Mouse (Mus musculus): ENCODE results near the gene Clmp. TPM values are rescaled to one million over a fixed set of nuclear protein-coding genes. Genes with fewer than 3 reads are reported as not detected.
"Not testable (repeated sequence)": the region's sequence is repeated elsewhere in the genome, so short reads cannot be mapped to it uniquely, and the experiment has no call there.

The Clmp gene
- total RNA-seq, 2 experiments from 2014 or later, result 1.3 to 1.4 TPM

GRCm38 (mm10) chr9:40799837-40800501 is 114.2 kb downstream of the Clmp start:
- peak; percentile 43 for ATAC-seq (ENCODE audit: poor library complexity, severe bottlenecking)

- peak; percentile 75 for ATAC-seq (ENCODE audit: poor library complexity, severe bottlenecking)
Observed at GRCm38 (mm10) chr9:40800675-40801612, 115.2 kb downstream of the Clmp start, which contains the start of gene Hspa8. Gene Hspa8 (plus strand): TSS chr9:40800984.

GRCm38 (mm10) chr9:40801614-40802532 is 116.1 kb downstream of the Clmp start:
- not testable (repeated sequence) for ATAC-seq (ENCODE audit: poor library complexity, severe bottlenecking)

GRCm38 (mm10) chr9:40802533-40802875 is 116.7 kb downstream of the Clmp start:
- not testable (repeated sequence) for ATAC-seq (ENCODE audit: poor library complexity, severe bottlenecking)

GRCm38 (mm10) chr9:40804576-40804975 is 118.8 kb downstream of the Clmp start:
- not testable (repeated sequence) for ATAC-seq (ENCODE audit: poor library complexity, severe bottlenecking)

- no peak for ATAC-seq (ENCODE audit: poor library complexity, severe bottlenecking)
Observed at GRCm38 (mm10) chr9:40805263-40805662, 119.5 kb downstream of the Clmp start.

GRCm38 (mm10) chr9:40806440-40807288 is 120.9 kb downstream of the Clmp start:
- ATAC-seq (ENCODE audit: poor library complexity, severe bottlenecking), result peak; percentile 36; the same call in 1 of the 2 replicates

GRCm38 (mm10) chr9:40807289-40807920 is 121.6 kb downstream of the Clmp start:
- ATAC-seq (ENCODE audit: poor library complexity, severe bottlenecking), result peak; percentile 42; the same call in 1 of the 2 replicates

GRCm38 (mm10) chr9:40808061-40808906 is 122.5 kb downstream of the Clmp start:
- ATAC-seq (ENCODE audit: poor library complexity, severe bottlenecking), result no peak

- ATAC-seq (ENCODE audit: poor library complexity, severe bottlenecking), result no peak
Observed at GRCm38 (mm10) chr9:40808907-40809280, 123.1 kb downstream of the Clmp start.

- ATAC-seq (ENCODE audit: poor library complexity, severe bottlenecking), result 0 out of 2 replicates have a peak, but pooled peaks have one; percentile 28
Observed at GRCm38 (mm10) chr9:40811860-40812259, 126.1 kb downstream of the Clmp start.

GRCm38 (mm10) chr9:40814060-40814459 is 128.3 kb downstream of the Clmp start:
- ATAC-seq (ENCODE audit: poor library complexity, severe bottlenecking), result peak; percentile 96

- ATAC-seq (ENCODE audit: poor library complexity, severe bottlenecking), result no peak
Observed at GRCm38 (mm10) chr9:40817325-40818028, 131.7 kb downstream of the Clmp start.

- ATAC-seq (ENCODE audit: poor library complexity, severe bottlenecking), result no peak
Observed at GRCm38 (mm10) chr9:40825601-40826000, 139.8 kb downstream of the Clmp start.

GRCm38 (mm10) chr9:40827366-40827765 is 141.6 kb downstream of the Clmp start:
- ATAC-seq (ENCODE audit: poor library complexity, severe bottlenecking), result no peak

GRCm38 (mm10) chr9:40834569-40834968 is 148.8 kb downstream of the Clmp start:
- peak; percentile 97 for ATAC-seq (ENCODE audit: poor library complexity, severe bottlenecking)

Measured in megakaryocyte, adult 5-6 weeks (primary cell).